Mouse (Mus musculus) intestine, postnatal 0 days (tissue): ENCODE data around the gene Gimd1. TPM values are rescaled to one million over a fixed set of nuclear protein-coding genes. Genes with fewer than 3 reads are reported as not detected.

Source experiments
- ATAC-seq: fragments of 200-750 bp; cut with Nextera tagmentation; 2 replicates; pipeline ENCODE4 v1.8.0; 2017; ENCODE audit warnings: mild to moderate bottlenecking, moderate TSS enrichment, moderate library complexity
- H3K27ac ChIP-seq: fragments of 300-500 bp; sonication (generic); 2 replicates; pipeline ENCODE4 v1.5.1; 2014; ENCODE audit warnings: mild to moderate bottlenecking, low read depth, low read length, moderate library complexity
- H3K27me3 ChIP-seq: fragments of 300-500 bp; sonication (generic); replicated peaks from 2 replicates; pipeline ENCODE4 v1.6.1; 2014; ENCODE audit warnings: low read length, mixed read lengths; ENCODE audit not compliant: control insufficient read depth, insufficient read depth
- H3K36me3 ChIP-seq: fragments of 300-500 bp; sonication (generic); 2 replicates; pipeline ENCODE4 v1.6.1; 2014; ENCODE audit warnings: mild to moderate bottlenecking, moderate library complexity; ENCODE audit not compliant: control insufficient read depth, insufficient read depth
- H3K4me1 ChIP-seq: fragments of 300-500 bp; sonication (generic); replicated peaks from 2 replicates; pipeline ENCODE4 v1.6.1; 2014; ENCODE audit warnings: antibody characterized with exemption, low read length, mixed read lengths; ENCODE audit not compliant: control insufficient read depth, insufficient read depth
- H3K4me2 ChIP-seq: fragments of 300-500 bp; sonication (generic); replicated peaks from 2 replicates; pipeline ENCODE4 v1.6.1; 2014; ENCODE audit warnings: low read depth, mild to moderate bottlenecking, moderate library complexity
- H3K4me3 ChIP-seq: fragments of 300-500 bp; sonication (generic); 2 replicates; pipeline ENCODE4 v1.5.1; 2014; ENCODE audit warnings: low read depth, low read length
- H3K9ac ChIP-seq: fragments of 300-500 bp; sonication (generic); 2 replicates; pipeline ENCODE4 v1.6.1; 2014; ENCODE audit warnings: mild to moderate bottlenecking, low read depth, low read length
- H3K9me3 ChIP-seq: fragments of 300-500 bp; sonication (generic); 2 replicates; pipeline ENCODE4 v1.6.1; 2016; ENCODE audit warnings: mixed run types; ENCODE audit not compliant: control insufficient read depth
- CTCF ChIP-seq: sonication (generic); IDR thresholded peaks from 2 replicates; pipeline ENCODE4 v1.5.1; 2016; ENCODE audit warnings: low read depth, mild to moderate bottlenecking, control low read depth, antibody characterized with exemption, moderate library complexity
- WGBS: fragments of 180-500 bp; shearing (Covaris S2); extraction: QIAGEN DNeasy Blood & Tissue Kit; methylation state at CpG from one replicate; pipeline ENCODE4 v1.1.7; 2014; 5-methylcytosine and 5-hydroxymethylcytosine counted together
- polyA plus RNA-seq: library from polyadenylated mRNA; unstranded; fragments of >200 nt; fragmentation: Nextera tagmentation; extraction: Ambion mirVana; gene quantifications from 2 replicates; pipeline ENCODE4 v1.2.1, GENCODE M21; 2015

Gimd1 gene
- polyA plus RNA-seq, 1 experiment from 2014 or later: 85.7 TPM

DNA sequence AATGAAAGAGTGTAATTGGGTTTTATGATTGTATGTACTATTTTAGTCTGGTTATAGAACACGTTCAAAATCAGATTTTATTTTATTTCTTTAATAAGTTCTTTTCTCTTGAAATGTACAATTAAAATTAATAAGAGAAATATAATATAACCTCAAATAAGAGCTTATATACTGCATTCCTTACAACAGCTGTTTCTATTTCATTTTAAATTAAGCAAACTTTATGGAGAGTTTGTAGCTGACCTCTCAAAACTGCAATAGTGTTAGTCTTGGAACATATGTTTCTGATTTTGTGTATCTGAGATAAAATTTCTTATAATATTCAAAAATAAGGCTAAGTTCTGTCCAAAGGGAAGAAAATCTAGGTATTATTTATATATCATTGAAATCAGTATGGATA is 39.0 kb upstream of the Gimd1 start:
- no peak for TF ChIP-seq CTCF
- WGBS: 73% methylated on average over 1 of the region's 1 CpGs

DNA sequence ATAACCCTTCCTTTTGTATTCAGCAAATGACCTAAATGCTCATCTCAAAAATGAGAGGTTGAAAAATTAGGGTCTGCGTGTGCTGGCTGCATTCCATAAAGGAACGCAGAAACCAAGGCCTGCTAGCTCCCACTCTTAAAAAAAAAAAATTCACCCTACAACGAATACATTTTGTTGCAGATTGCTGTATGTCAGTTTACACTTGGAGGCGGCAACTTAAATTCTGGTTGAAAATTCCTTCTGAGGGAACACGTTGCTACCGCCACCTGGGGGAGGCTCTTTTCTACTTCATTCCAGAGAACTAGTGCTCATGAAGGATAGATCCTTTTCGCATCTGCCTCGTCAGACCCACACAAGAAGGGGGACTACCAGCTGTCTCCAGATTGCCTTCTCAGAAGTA is 879 bp upstream of the Gimd1 start:
- H3K27me3 ChIP-seq: no peaks in the 10 kb centered on the region
- 38% methylated on average over 8 of the region's 8 CpGs for WGBS

More for the DNA sequence above, 39.0 kb upstream of the Gimd1 start:
- H3K4me1 ChIP-seq: no peaks in the 10 kb centered on the region
- no peaks in the 10 kb centered on the region for H3K27me3 ChIP-seq
- H3K4me3 ChIP-seq: no peak overlapping the region
- H3K9ac ChIP-seq: no peak overlapping the region
- H3K4me2 ChIP-seq: no peak overlapping the region
- ATAC-seq: no peak
- no peaks in the 10 kb centered on the region for H3K9me3 ChIP-seq
- no peaks in the 10 kb centered on the region for H3K36me3 ChIP-seq
- H3K27ac ChIP-seq: no peak overlapping the region

DNA sequence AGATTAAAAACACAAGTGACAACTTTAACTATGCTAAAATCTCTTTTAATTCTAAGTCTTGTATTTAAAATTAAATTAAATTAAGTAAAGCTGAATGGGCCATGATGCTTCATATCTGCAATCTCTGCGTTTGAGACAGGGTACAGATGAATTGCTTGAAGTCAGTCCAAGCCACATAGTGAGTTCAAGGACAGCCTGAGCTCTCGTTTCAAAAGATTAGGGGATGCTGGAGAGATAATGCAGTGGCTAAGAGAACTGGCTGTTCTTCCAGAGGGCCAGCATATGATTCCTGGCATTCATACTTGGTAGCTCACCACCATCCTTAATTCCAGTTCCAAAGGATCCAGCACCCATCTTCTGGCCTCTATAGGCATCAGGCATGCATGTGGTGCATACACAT is 3.6 kb downstream of the Gimd1 start:
- no peak for TF ChIP-seq CTCF
- ATAC-seq: no peak
- Histone ChIP-seq H3K27me3 (no peaks in the 10 kb centered on the region), H3K36me3 (no peaks in the 10 kb centered on the region), H3K27ac (no peak overlapping the region), H3K4me2 (no peak overlapping the region), H3K9ac (no peak overlapping the region), H3K9me3 (no peaks in the 10 kb centered on the region), H3K4me1 (no peaks in the 10 kb centered on the region), H3K4me3 (no peak overlapping the region)
- 51% methylated on average over 2 of the region's 2 CpGs for WGBS

More for the DNA sequence above, 879 bp upstream of the Gimd1 start:
- no peaks in the 10 kb centered on the region for H3K4me1 ChIP-seq
- no peak overlapping the region for H3K9ac ChIP-seq
- no peaks in the 10 kb centered on the region for H3K36me3 ChIP-seq
- ATAC-seq: no peak
- H3K9me3 ChIP-seq: no peaks in the 10 kb centered on the region
- H3K27ac ChIP-seq: no peak overlapping the region
- TF ChIP-seq CTCF: peak; percentile 61
- no peak overlapping the region for H3K4me3 ChIP-seq
- H3K4me2 ChIP-seq: peak overlapping the region; percentile 52; the same call in 1 of the 2 replicates

DNA sequence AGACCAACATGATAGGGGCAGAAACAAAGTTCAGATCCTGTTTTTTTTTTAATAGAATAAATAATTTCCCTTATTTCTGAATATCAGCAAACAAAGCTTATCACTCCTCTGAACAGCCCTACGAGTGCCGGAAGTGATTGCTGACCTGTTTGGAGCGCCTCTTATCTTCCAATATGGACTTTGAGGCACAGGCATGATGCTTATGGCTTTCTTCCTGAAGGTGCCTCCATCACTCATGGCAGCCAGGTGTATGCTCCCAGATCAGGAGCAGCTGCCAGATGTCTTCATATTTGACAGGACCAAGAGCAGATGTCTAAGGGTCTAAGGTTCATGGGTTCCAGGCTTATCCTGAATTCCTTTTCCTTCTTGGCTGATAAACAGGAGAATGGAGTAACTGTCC is 7.5 kb downstream of the Gimd1 start:
- H3K9ac ChIP-seq: no peak overlapping the region
- peak overlapping the region; percentile 41; the same call in 1 of the 2 replicates for H3K27ac ChIP-seq
- 37% methylated on average over 3 of the region's 3 CpGs for WGBS
- no peak overlapping the region for H3K4me3 ChIP-seq
- TF ChIP-seq CTCF: no peak
- H3K36me3 ChIP-seq: no peaks in the 10 kb centered on the region
- ATAC-seq: peak; percentile 94
- no peaks in the 10 kb centered on the region for H3K9me3 ChIP-seq
- no peaks in the 10 kb centered on the region for H3K27me3 ChIP-seq
- H3K4me1 ChIP-seq: no peaks in the 10 kb centered on the region
- H3K4me2 ChIP-seq: no peak overlapping the region

DNA sequence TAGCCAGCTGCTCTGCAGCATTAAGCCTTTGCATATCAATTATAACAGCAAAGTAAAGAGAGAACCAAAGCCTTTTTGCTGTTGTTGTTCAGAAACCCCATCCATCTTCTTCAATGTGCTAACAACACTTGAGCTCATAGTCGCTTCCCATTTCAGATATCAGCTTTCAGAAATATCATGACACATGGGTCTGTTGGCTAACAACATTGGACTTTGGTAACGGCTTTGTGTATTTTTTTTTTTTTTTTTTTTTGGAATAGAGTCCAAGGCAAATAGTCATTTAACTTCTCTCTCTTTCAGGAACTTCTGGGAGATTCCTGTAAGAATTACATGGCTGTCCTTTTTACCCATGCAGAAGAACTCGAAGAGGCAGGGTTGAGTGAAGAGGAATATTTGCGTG is 14.5 kb downstream of the Gimd1 start:
- Histone ChIP-seq H3K4me2 (no peak overlapping the region), H3K9me3 (no peaks in the 10 kb centered on the region), H3K9ac (no peak overlapping the region), H3K27ac (no peak overlapping the region), H3K4me3 (no peak overlapping the region), H3K36me3 (no peaks in the 10 kb centered on the region), H3K27me3 (no peaks in the 10 kb centered on the region), H3K4me1 (peaks cover 5% of the 10 kb centered on the region; the same call in 1 of the 2 replicates)
- no peak for TF ChIP-seq CTCF
- no peak for ATAC-seq
- WGBS: 61% methylated on average over 4 of the region's 4 CpGs

DNA sequence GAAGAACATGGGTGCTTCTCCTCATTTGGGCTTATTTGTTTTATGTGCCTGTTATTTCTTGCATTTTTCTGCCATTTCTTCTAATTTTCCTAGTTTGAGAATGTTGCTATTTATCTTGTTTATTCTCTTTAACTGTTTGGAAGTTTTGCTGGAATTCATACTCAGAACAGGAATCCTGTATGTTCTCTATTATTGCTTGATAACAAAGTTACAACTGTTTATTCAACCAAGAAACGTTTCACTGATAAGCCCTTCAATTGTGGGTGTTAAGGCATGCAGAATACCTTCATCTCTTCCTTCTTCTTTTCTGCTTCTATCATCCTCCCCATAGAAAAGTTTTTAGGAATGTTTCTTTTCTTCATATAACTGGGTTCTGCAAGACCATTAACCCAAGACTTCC is 17.2 kb downstream of the Gimd1 start:
- Histone ChIP-seq H3K9me3 (no peaks in the 10 kb centered on the region), H3K9ac (no peak overlapping the region), H3K4me3 (no peak overlapping the region), H3K27me3 (no peaks in the 10 kb centered on the region), H3K4me2 (no peak overlapping the region), H3K4me1 (peaks cover 5% of the 10 kb centered on the region; the same call in 1 of the 2 replicates), H3K36me3 (no peaks in the 10 kb centered on the region), H3K27ac (no peak overlapping the region)
- no peak for ATAC-seq
- TF ChIP-seq CTCF: no peak
- WGBS: 14% methylated on average over 1 of the region's 1 CpGs

DNA sequence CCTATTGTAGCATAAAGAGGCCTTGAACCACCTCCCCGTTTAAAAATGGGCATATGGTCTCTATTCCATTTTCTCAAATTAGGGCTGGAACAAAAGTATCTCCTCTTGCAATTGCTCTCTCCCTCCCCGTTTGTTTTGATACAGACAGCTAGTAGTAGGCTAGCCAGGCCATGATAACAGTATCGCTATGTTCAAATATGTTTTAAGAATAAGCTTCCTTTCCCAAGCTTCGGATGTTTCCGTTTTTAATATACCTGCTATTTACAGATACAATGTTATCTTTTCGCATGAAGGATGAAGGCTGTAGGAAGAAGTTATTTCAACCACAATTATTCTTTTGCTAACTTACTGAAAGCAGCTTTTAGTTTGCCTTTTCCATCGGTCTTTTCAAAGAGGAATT is 19.7 kb downstream of the Gimd1 start:
- WGBS: 86% methylated on average over 7 of the region's 7 CpGs
- H3K4me1 ChIP-seq: no peaks in the 10 kb centered on the region
- H3K27me3 ChIP-seq: no peaks in the 10 kb centered on the region
- H3K36me3 ChIP-seq: no peaks in the 10 kb centered on the region
- no peak for TF ChIP-seq CTCF
- no peak overlapping the region for H3K27ac ChIP-seq
- no peak overlapping the region for H3K4me2 ChIP-seq
- H3K9ac ChIP-seq: no peak overlapping the region
- H3K4me3 ChIP-seq: no peak overlapping the region
- no peaks in the 10 kb centered on the region for H3K9me3 ChIP-seq
- no peak for ATAC-seq
